Comparison of ENCODE assay signal across 28 mouse cellular contexts in genomic region chr10:114808799-114809198, GRCm38 (mm10). TPM values are rescaled to one million over a fixed set of nuclear protein-coding genes. Genes with fewer than 3 reads are reported as not detected.
DNase-seq lines count a peak whose midpoint lies in the region; ATAC-seq and TF ChIP-seq lines count a peak whose summit lies in the region.
"Had no signal": no experiment of that assay in that cellular context is flagged by ENCODE, and none has a peak within 500 bp of the region (broad histone marks: within the 10 kb centered on the region; RNA-seq: fewer than 3 reads in every experiment).

No protein-coding gene starts in this region.

- H3K4me1 ChIP-seq in forebrain, embryonic 14.5 days (ENCODE audit: control insufficient read depth, insufficient read depth, low read length) = no peaks in the 10 kb centered on the region
- H3K4me1 ChIP-seq in forebrain, embryonic 15.5 days = no peaks in the 10 kb centered on the region
- no peaks in the 10 kb centered on the region for H3K4me1 ChIP-seq in hindbrain, postnatal 0 days (ENCODE audit: insufficient read depth, low read length)
- H3K4me1 ChIP-seq in hindbrain, embryonic 16.5 days (ENCODE audit: control insufficient read depth, insufficient read depth, low read depth, low read length) = no peaks in the 10 kb centered on the region
- no peaks in the 10 kb centered on the region for H3K4me1 ChIP-seq in liver, adult 2 months (ENCODE audit: control insufficient read depth, insufficient read depth, low read length)
- H3K4me1 ChIP-seq in CH12.LX (ENCODE audit: control insufficient read depth in 1 of 2, insufficient read depth in 2 of 2) = no peaks in the 10 kb centered on the region
- no peaks in the 10 kb centered on the region for H3K4me1 ChIP-seq in heart, embryonic 10.5 days
- H3K4me1 ChIP-seq: embryonic facial prominence, embryonic 15.5 days; forebrain, embryonic 10.5 days; heart, embryonic 15.5 days; hindbrain, embryonic 15.5 days had no signal

- TF ChIP-seq EP300 in CH12.LX (IDR thresholded peaks at IDR 0.05; ENCODE audit: low read length) = no peak

- H3K27me3 ChIP-seq in forebrain, embryonic 14.5 days (replicated peaks; ENCODE audit: control insufficient read depth, insufficient read depth, low read length) = no peaks in the 10 kb centered on the region
- H3K27me3 ChIP-seq in forebrain, embryonic 15.5 days = no peaks in the 10 kb centered on the region
- no peaks in the 10 kb centered on the region for H3K27me3 ChIP-seq in hindbrain, postnatal 0 days (ENCODE audit: insufficient read depth, low read length)
- no peaks in the 10 kb centered on the region for H3K27me3 ChIP-seq in hindbrain, embryonic 16.5 days (replicated peaks; ENCODE audit: control insufficient read depth, insufficient read depth, low read length)
- H3K27me3 ChIP-seq in liver, adult 2 months (ENCODE audit: control insufficient read depth, insufficient read depth, low read length) = no peaks in the 10 kb centered on the region
- no peaks in the 10 kb centered on the region for H3K27me3 ChIP-seq in CH12.LX (replicated peaks)
- H3K27me3 ChIP-seq in heart, embryonic 10.5 days (ENCODE audit: insufficient read depth, poor library complexity, severe bottlenecking) = peaks cover 13% of the 10 kb centered on the region
- H3K27me3 ChIP-seq: hindbrain, embryonic 15.5 days had no signal

- no peaks in the 10 kb centered on the region for H3K79me2 ChIP-seq in liver, adult 2 months (ENCODE audit: control insufficient read depth, insufficient read depth, low read length)
- H3K79me2 ChIP-seq in CH12.LX (replicated peaks; ENCODE audit: control insufficient read depth, extremely low read depth, insufficient read depth, poor library complexity, severe bottlenecking) = no peaks in the 10 kb centered on the region

- peak; percentile 36; the same call in 1 of the 2 replicates for TF ChIP-seq CTCF in hindbrain, postnatal 0 days (IDR thresholded peaks at IDR 0.05; ENCODE audit: low read depth)
- no peak for TF ChIP-seq CTCF in liver, adult 2 months (IDR thresholded peaks at IDR 0.05; ENCODE audit: low read depth, low read length)
- peak in 1 of 2 experiments; percentile 25; a peak in 1 of 4 replicates for TF ChIP-seq CTCF in CH12.LX (conservative IDR thresholded peaks at IDR 0.05 in 1 of 2, IDR thresholded peaks at IDR 0.05 in 1 of 2; ENCODE audit: low read depth in 2 of 2, low read length in 2 of 2)

- in situ Hi-C loops in CH12.LX (cut with MboI; ENCODE audit: low pct_ligation_motif_present, low pct_unique_long_range_greater_than_20kb, low sequenced_read_pairs) = no loop called here

- H3K9me3 ChIP-seq in forebrain, embryonic 14.5 days (replicated peaks; ENCODE audit: control insufficient read depth, low read length) = no peaks in the 10 kb centered on the region
- no peaks in the 10 kb centered on the region for H3K9me3 ChIP-seq in forebrain, embryonic 15.5 days
- H3K9me3 ChIP-seq in hindbrain, postnatal 0 days (ENCODE audit: low read length) = no peaks in the 10 kb centered on the region
- H3K9me3 ChIP-seq in hindbrain, embryonic 16.5 days (ENCODE audit: control insufficient read depth, low read length) = no peaks in the 10 kb centered on the region
- H3K9me3 ChIP-seq in CH12.LX (replicated peaks; ENCODE audit: low read length) = no peaks in the 10 kb centered on the region
- H3K9me3 ChIP-seq in heart, embryonic 10.5 days = no peaks in the 10 kb centered on the region
- H3K9me3 ChIP-seq: embryonic facial prominence, embryonic 15.5 days; forebrain, embryonic 10.5 days; heart, embryonic 15.5 days; hindbrain, embryonic 15.5 days had no signal

- peak; percentile 41 for DNase-seq in forebrain, embryonic 14.5 days (ENCODE audit: low spot score)
- DNase-seq in hindbrain, postnatal 0 days (ENCODE audit: low spot score) = peak; percentile 47
- peak; percentile 15 for DNase-seq in liver, adult 2 months (ENCODE audit: extremely low read depth, low read depth, low spot score)
- DNase-seq in liver = no peak
- DNase-seq in CH12.LX (ENCODE audit: extremely low read depth) = no peak
- DNase-seq in heart, embryonic 10.5 days (ENCODE audit: low spot score) = no peak
- DNase-seq: adrenal gland, postnatal 14 days; B cell, adult 2 months; cerebellum, adult 2 months; cerebellum, postnatal 10 days; embryo, embryonic 11 days; gastrocnemius, postnatal 10 days; heart, adult 18-20 months; heart, postnatal 14 days had no signal

- H3K36me3 ChIP-seq in forebrain, embryonic 14.5 days (ENCODE audit: control insufficient read depth, insufficient read depth, low read length) = no peaks in the 10 kb centered on the region
- no peaks in the 10 kb centered on the region for H3K36me3 ChIP-seq in forebrain, embryonic 15.5 days
- H3K36me3 ChIP-seq in hindbrain, postnatal 0 days (ENCODE audit: insufficient read depth, low read length) = no peaks in the 10 kb centered on the region
- H3K36me3 ChIP-seq in hindbrain, embryonic 16.5 days (ENCODE audit: control insufficient read depth, insufficient read depth, low read length) = no peaks in the 10 kb centered on the region
- no peaks in the 10 kb centered on the region for H3K36me3 ChIP-seq in liver, adult 2 months (ENCODE audit: control insufficient read depth, insufficient read depth, low read length)
- no peaks in the 10 kb centered on the region for H3K36me3 ChIP-seq in CH12.LX (replicated peaks in 1 of 2; ENCODE audit: control insufficient read depth in 1 of 2, insufficient read depth in 1 of 2, low read length in 1 of 2)
- no peaks in the 10 kb centered on the region for H3K36me3 ChIP-seq in heart, embryonic 10.5 days
- H3K36me3 ChIP-seq: embryonic facial prominence, embryonic 15.5 days; forebrain, embryonic 10.5 days; heart, embryonic 15.5 days; hindbrain, embryonic 15.5 days had no signal

- H3K9ac ChIP-seq in forebrain, embryonic 14.5 days (ENCODE audit: low read length) = no peak overlapping the region
- H3K9ac ChIP-seq in forebrain, embryonic 15.5 days (replicated peaks) = no peak overlapping the region
- no peak overlapping the region for H3K9ac ChIP-seq in hindbrain, postnatal 0 days (replicated peaks; ENCODE audit: low read length)
- no peak overlapping the region for H3K9ac ChIP-seq in hindbrain, embryonic 16.5 days (ENCODE audit: low read depth, low read length)
- H3K9ac ChIP-seq in liver, adult 2 months (ENCODE audit: low read depth, low read length) = no peak overlapping the region
- no peak overlapping the region for H3K9ac ChIP-seq in CH12.LX (ENCODE audit: insufficient read depth, low read depth)
- H3K9ac ChIP-seq: embryonic facial prominence, embryonic 15.5 days; heart, embryonic 15.5 days; hindbrain, embryonic 15.5 days had no signal

- H3K4me3 ChIP-seq in forebrain, embryonic 14.5 days (ENCODE audit: low read depth, low read length) = no peak overlapping the region
- no peak overlapping the region for H3K4me3 ChIP-seq in forebrain, embryonic 15.5 days
- H3K4me3 ChIP-seq in hindbrain, postnatal 0 days (ENCODE audit: low read length) = no peak overlapping the region
- no peak overlapping the region for H3K4me3 ChIP-seq in hindbrain, embryonic 16.5 days (ENCODE audit: low read length)
- no peak overlapping the region for H3K4me3 ChIP-seq in liver, adult 2 months (ENCODE audit: insufficient read depth, low read depth, low read length)
- no peak overlapping the region for H3K4me3 ChIP-seq in CH12.LX (replicated peaks in 1 of 3; ENCODE audit: low read depth in 2 of 3, low read length in 2 of 3, poor library complexity in 1 of 3)
- H3K4me3 ChIP-seq in heart, embryonic 10.5 days = no peak overlapping the region
- H3K4me3 ChIP-seq: embryonic facial prominence, embryonic 15.5 days; erythroblast, embryonic 14.5 days; forebrain, embryonic 10.5 days; heart, embryonic 15.5 days; hindbrain, embryonic 15.5 days had no signal

- H3K27ac ChIP-seq in forebrain, embryonic 14.5 days (ENCODE audit: low read depth, low read length) = no peak overlapping the region
- no peak overlapping the region for H3K27ac ChIP-seq in forebrain, embryonic 15.5 days (replicated peaks)
- H3K27ac ChIP-seq in hindbrain, postnatal 0 days = no peak overlapping the region
- no peak overlapping the region for H3K27ac ChIP-seq in hindbrain, embryonic 16.5 days (ENCODE audit: low read depth, low read length)
- no peak overlapping the region for H3K27ac ChIP-seq in liver, adult 2 months (replicated peaks; ENCODE audit: insufficient read depth, low read depth, low read length)
- no peak overlapping the region for H3K27ac ChIP-seq in CH12.LX (ENCODE audit: insufficient read depth, low read depth)
- H3K27ac ChIP-seq in heart, embryonic 10.5 days = no peak overlapping the region
- H3K27ac ChIP-seq: embryonic facial prominence, embryonic 15.5 days; forebrain, embryonic 10.5 days; heart, embryonic 15.5 days; hindbrain, embryonic 15.5 days had no signal

- no peak for ATAC-seq in forebrain, embryonic 14.5 days
- no peak for ATAC-seq in forebrain, embryonic 15.5 days (replicated peaks)
- ATAC-seq in hindbrain, postnatal 0 days = no peak
- no peak for ATAC-seq in hindbrain, embryonic 16.5 days
- ATAC-seq: activated CD4-positive, CD25-positive, alpha-beta regulatory T cell, adult 4 months; CD4-positive, CD25-positive, alpha-beta regulatory T cell, adult 4 months; Patski had no signal

- dilution Hi-C loops in CH12.LX (cut with MboI; ENCODE audit: extremely low pct_ligation_motif_present, extremely low pct_unique_long_range_greater_than_20kb, low sequenced_read_pairs) = no loop called here

- TF ChIP-seq POLR2A in liver, adult 2 months (IDR thresholded peaks at IDR 0.05; ENCODE audit: extremely low read depth, insufficient read depth, low read length) = no peak
- TF ChIP-seq POLR2A in CH12.LX (IDR thresholded peaks at IDR 0.05; ENCODE audit: low read depth, low read length) = no peak

- WGBS in forebrain, embryonic 14.5 days = 53% methylated on average over 3 of the region's 3 CpGs
- 47% methylated on average over 3 of the region's 3 CpGs for WGBS in forebrain, embryonic 15.5 days
- WGBS in hindbrain, postnatal 0 days = 34% methylated on average over 3 of the region's 3 CpGs
- 45% methylated on average over 3 of the region's 3 CpGs for WGBS in hindbrain, embryonic 16.5 days
- WGBS in liver, adult 2 months = 41% methylated on average over 3 of the region's 3 CpGs
- WGBS in heart, embryonic 10.5 days = 50% methylated on average over 3 of the region's 3 CpGs

- TF ChIP-seq RAD21 in CH12.LX (IDR thresholded peaks at IDR 0.05; ENCODE audit: low read depth, low read length) = no peak; the same call in 1 of the 2 replicates

- H3K4me2 ChIP-seq in forebrain, embryonic 14.5 days (ENCODE audit: low read length) = no peak overlapping the region
- H3K4me2 ChIP-seq in forebrain, embryonic 15.5 days (replicated peaks) = no peak overlapping the region
- no peak overlapping the region for H3K4me2 ChIP-seq in hindbrain, postnatal 0 days (ENCODE audit: low read depth, low read length)
- no peak overlapping the region for H3K4me2 ChIP-seq in hindbrain, embryonic 16.5 days (ENCODE audit: low read length)
- no peak overlapping the region for H3K4me2 ChIP-seq in CH12.LX (ENCODE audit: insufficient read depth, low read depth, poor library complexity, severe bottlenecking)
- H3K4me2 ChIP-seq: embryonic facial prominence, embryonic 15.5 days; heart, embryonic 11.5 days; heart, embryonic 15.5 days; hindbrain, embryonic 15.5 days had no signal

RNA-seq across cellular contexts. Expression of gene Trhde, which starts 6.7 kb away (rescaled TPM):
- polyA plus RNA-seq in forebrain, embryonic 14.5 days (2014; fragmentation: Nextera tagmentation; extraction: Ambion mirVana) = 1.8 and 2.9 TPM in 2 replicates
- 2.2 and 3.1 TPM in 2 replicates for polyA plus RNA-seq in forebrain, embryonic 15.5 days (2015; fragmentation: Nextera tagmentation; extraction: Ambion mirVana)
- total RNA-seq in hindbrain, postnatal 0 days (2014; rRNA removed) = 23.9 and 26.5 TPM in 2 replicates
- 6.1 and 6.3 TPM in 2 replicates for polyA plus RNA-seq in hindbrain, postnatal 0 days (2015; fragmentation: Nextera tagmentation; extraction: Ambion mirVana)
- polyA plus RNA-seq in hindbrain, embryonic 16.5 days (2015; fragmentation: Nextera tagmentation; extraction: Ambion mirVana) = 8.0 and 8.4 TPM in 2 replicates
- 0.09 TPM in 1 of 2 replicates, not detected in the other for total RNA-seq in liver, adult 2 months (2014; rRNA removed)
- 0.05 and 1.8 TPM in 2 replicates for polyA plus RNA-seq in liver, adult 2 months (2012; rRNA removed)
- total RNA-seq in CH12.LX (2012; rRNA removed) (not detected in 2 replicates), CH12.LX (2014; rRNA removed) (not detected in 2 replicates)
- not detected in 2 replicates for polyA plus RNA-seq in CH12.LX (2012; ENCODE audit: insufficient read length, low read depth)
- 0.06 TPM in 1 of 2 replicates, not detected in the other for polyA plus RNA-seq in heart, embryonic 10.5 days (2016; fragmentation: Nextera tagmentation; extraction: Ambion mirVana)
- total RNA-seq: common myeloid progenitor, adult 5-6 weeks; hematopoietic stem cell, adult 5-6 weeks; MEL had no signal
- polyA plus RNA-seq: activated CD4-positive, CD25-positive, alpha-beta regulatory T cell, adult 4 months; CD4-positive, CD25-positive, alpha-beta regulatory T cell, adult 4 months; erythroblast, embryonic 14.5 days; Patski had no signal

Comparison
In these comparisons a context has a peak if more than half of its experiments do, and no peak if none do; other contexts are left out.
1. DNase-seq: peak in forebrain, embryonic 14.5 days (single experiment), hindbrain, postnatal 0 days (single experiment) and liver, adult 2 months (single experiment); none in liver (single experiment), CH12.LX (single experiment) and heart, embryonic 10.5 days (single experiment).